Mouse (Mus musculus) embryonic fibroblast, embryonic 13.5 days (primary cell): ENCODE measurements around the gene Taf3. TPM values are rescaled to one million over a fixed set of nuclear protein-coding genes. Genes with fewer than 3 reads are reported as not detected.
A peak's percentile ranks its signal among the peaks of the same experiment; 100 is the strongest.

Source experiments
- H3K27ac ChIP-seq: 2 replicates; pipeline ENCODE4 v1.5.1; 2012; ENCODE audit warnings: low read length, control low read depth, inconsistent platforms; ENCODE audit not compliant: insufficient read depth
- H3K4me1 ChIP-seq: 2 replicates; pipeline ENCODE4 v1.6.1; 2011; ENCODE audit warnings: low read length; ENCODE audit not compliant: control insufficient read depth, insufficient read depth
- H3K4me3 ChIP-seq: 2 replicates; pipeline ENCODE4 v1.5.1; 2011; ENCODE audit warnings: mild to moderate bottlenecking, control low read depth, low read length; ENCODE audit not compliant: insufficient read depth
- CTCF ChIP-seq: IDR thresholded peaks from 2 replicates; pipeline ENCODE4 v1.5.1; 2011; ENCODE audit warnings: mild to moderate bottlenecking, control low read depth, low read length, moderate library complexity, borderline replicate concordance; ENCODE audit not compliant: insufficient read depth
- POLR2A ChIP-seq: IDR thresholded peaks from 2 replicates; pipeline ENCODE4 v1.6.1; 2011; ENCODE audit warnings: low read depth, mild to moderate bottlenecking, control low read depth, low read length, moderate library complexity
- polyA plus RNA-seq: library from polyadenylated mRNA; stranded (reverse); fragments of >200 nt; gene quantifications from 2 replicates; pipeline ENCODE4 v1.2.4, GENCODE M21; 2011; ENCODE audit warnings: low read depth; ENCODE audit not compliant: missing spikeins, insufficient read length

The Taf3 gene
- polyA plus RNA-seq, 1 experiment: 7.7 TPM

- H3K4me1 ChIP-seq: 0 out of 2 replicates have a peak, but pooled peaks cover 7% of the 10 kb centered on the region
- no peak overlapping the region for H3K27ac ChIP-seq
- TF ChIP-seq POLR2A (no peak), CTCF (no peak)
- H3K4me3 ChIP-seq: peak overlapping the region; percentile 2
Measured at GRCm38 (mm10) chr2:9875220-9875619, 173.2 kb downstream of the Taf3 start.

- Histone ChIP-seq H3K4me1 (0 out of 2 replicates have a peak, but pooled peaks cover 7% of the 10 kb centered on the region), H3K27ac (no peak overlapping the region), H3K4me3 (peak overlapping the region; percentile 2)
- TF ChIP-seq CTCF (no peak), POLR2A (no peak)
Measured at GRCm38 (mm10) chr2:9874467-9875219, 173.8 kb downstream of the Taf3 start.

- no peak for TF ChIP-seq CTCF
- TF ChIP-seq POLR2A: no peak
- Histone ChIP-seq H3K27ac (no peak overlapping the region), H3K4me3 (no peak overlapping the region), H3K4me1 (0 out of 2 replicates have a peak, but pooled peaks cover 7% of the 10 kb centered on the region)
Measured at GRCm38 (mm10) chr2:9873757-9874156, 174.6 kb downstream of the Taf3 start.

GRCm38 (mm10) chr2:9872682-9873081 is 175.7 kb downstream of the Taf3 start:
- 0 out of 2 replicates have a peak, but pooled peaks cover 7% of the 10 kb centered on the region for H3K4me1 ChIP-seq
- TF ChIP-seq CTCF: no peak
- TF ChIP-seq POLR2A: no peak
- peak overlapping the region; percentile 20 for H3K4me3 ChIP-seq
- H3K27ac ChIP-seq: no peak overlapping the region

- TF ChIP-seq POLR2A: no peak
- no peak for TF ChIP-seq CTCF
- H3K4me3 ChIP-seq: no peak overlapping the region
- no peak overlapping the region for H3K27ac ChIP-seq
- H3K4me1 ChIP-seq: 0 out of 2 replicates have a peak, but pooled peaks cover 7% of the 10 kb centered on the region
Measured at GRCm38 (mm10) chr2:9871798-9872197, 176.6 kb downstream of the Taf3 start.

GRCm38 (mm10) chr2:9871141-9871716 is 177.2 kb downstream of the Taf3 start:
- H3K27ac ChIP-seq: no peak overlapping the region
- no peak overlapping the region for H3K4me3 ChIP-seq
- TF ChIP-seq CTCF (no peak), POLR2A (no peak)
- 0 out of 2 replicates have a peak, but pooled peaks cover 7% of the 10 kb centered on the region for H3K4me1 ChIP-seq

- no peak overlapping the region for H3K4me3 ChIP-seq
- H3K4me1 ChIP-seq: 0 out of 2 replicates have a peak, but pooled peaks cover under 1% of the 10 kb centered on the region
- TF ChIP-seq CTCF (no peak), POLR2A (no peak)
- no peak overlapping the region for H3K27ac ChIP-seq
Measured at GRCm38 (mm10) chr2:9867092-9867825, 181.1 kb downstream of the Taf3 start.

Other genes starting within 250 kb of the Taf3 start
- not detected in 2 replicates for gene 4930412O13Rik, start 167.3 kb downstream of the Taf3 start, polyA plus RNA-seq
- gene 9230102O04Rik, start 159.1 kb downstream of the Taf3 start, polyA plus RNA-seq: not detected in 2 replicates
- 3.1 and 4.5 TPM in 2 replicates for gene Gata3, start 158.6 kb downstream of the Taf3 start, polyA plus RNA-seq
- 294 and 313 TPM in 2 replicates for gene Atp5c1, start 31.9 kb upstream of the Taf3 start, polyA plus RNA-seq
- gene Kin, start 32.0 kb upstream of the Taf3 start, polyA plus RNA-seq: 18.6 and 19.4 TPM in 2 replicates
- gene Itih2, start 82.8 kb upstream of the Taf3 start, polyA plus RNA-seq: 8.9 and 13.8 TPM in 2 replicates
- gene Itih5, start 105.0 kb upstream of the Taf3 start, polyA plus RNA-seq: 2.5 and 8.5 TPM in 2 replicates